28 mouse cellular contexts compared by ENCODE assay signal in genomic region chr15:25420266-25420665, GRCm38 (mm10). TPM values are rescaled to one million over a fixed set of nuclear protein-coding genes. Genes with fewer than 3 reads are reported as not detected.
DNase-seq lines count a peak whose midpoint lies in the region; ATAC-seq and TF ChIP-seq lines count a peak whose summit lies in the region.
"Had no signal": no experiment of that assay in that cellular context is flagged by ENCODE, and none has a peak within 500 bp of the region (broad histone marks: within the 10 kb centered on the region; RNA-seq: fewer than 3 reads in every experiment).

No protein-coding gene starts in this region.

- H3ac ChIP-seq in C2C12 (ENCODE audit: control insufficient read depth, insufficient read length, low read depth) (no peak overlapping the region), myocyte (ENCODE audit: control insufficient read depth, insufficient read length) (no peak overlapping the region)

- ATAC-seq in hindbrain, postnatal 0 days, result no peak
- ATAC-seq: forebrain, postnatal 0 days; hindbrain, embryonic 16.5 days; intestine, embryonic 15.5 days; Patski had no signal

- H3K9me3 ChIP-seq in hindbrain, postnatal 0 days (ENCODE audit: low read length), result no peaks in the 10 kb centered on the region
- H3K9me3 ChIP-seq: intestine, embryonic 15.5 days; limb, embryonic 10.5 days; limb, embryonic 15.5 days; megakaryocyte, embryonic 14.5 days; midbrain, embryonic 12.5 days; neural tube, embryonic 13.5 days had no signal

- H3K27ac ChIP-seq in hindbrain, postnatal 0 days, result no peak overlapping the region
- H3K27ac ChIP-seq: forebrain, embryonic 12.5 days; intestine, embryonic 15.5 days; kidney, postnatal 0 days; limb, embryonic 10.5 days; limb, embryonic 15.5 days; liver, embryonic 14.5 days; midbrain, embryonic 12.5 days; neural tube, embryonic 13.5 days had no signal

- no peak overlapping the region for H3K4me2 ChIP-seq in myocyte (ENCODE audit: low read depth)
- no peak overlapping the region for H3K4me2 ChIP-seq in hindbrain, postnatal 0 days (ENCODE audit: low read depth, low read length)
- H3K4me2 ChIP-seq: forebrain, embryonic 12.5 days; intestine, embryonic 15.5 days; limb, embryonic 15.5 days; lung, embryonic 14.5 days; midbrain, embryonic 12.5 days; neural tube, embryonic 13.5 days had no signal

- TF ChIP-seq CTCF in C2C12 (IDR thresholded peaks at IDR 0.05; ENCODE audit: control insufficient read depth, insufficient read depth, insufficient read length), result no peak
- no peak for TF ChIP-seq CTCF in hindbrain, postnatal 0 days (IDR thresholded peaks at IDR 0.05; ENCODE audit: low read depth)

- H3K36me3 ChIP-seq in C2C12 (ENCODE audit: control insufficient read depth, insufficient read depth) (no peaks in the 10 kb centered on the region), myocyte (ENCODE audit: control insufficient read depth, insufficient read depth) (no peaks in the 10 kb centered on the region)
- H3K36me3 ChIP-seq in hindbrain, postnatal 0 days (ENCODE audit: insufficient read depth, low read length), result no peaks in the 10 kb centered on the region
- H3K36me3 ChIP-seq: forebrain, embryonic 12.5 days; G1E; intestine, embryonic 15.5 days; limb, embryonic 10.5 days; limb, embryonic 15.5 days; midbrain, embryonic 12.5 days had no signal

- DNase-seq in kidney, postnatal 10 days, result peak; percentile 28
- no peak for DNase-seq in kidney, adult 18-20 months
- DNase-seq in 3T3-L1 (ENCODE audit: low read depth, low spot score), result peak; percentile 33
- DNase-seq in c-Kit-positive CD71-positive TER-119-positive erythroid progenitor cells, embryonic 14.5 days (ENCODE audit: low spot score), result no peak
- DNase-seq in hindbrain, postnatal 0 days (ENCODE audit: low spot score), result no peak
- DNase-seq: cerebellum, adult 11-12 months; cerebellum, adult 9-11 months; forebrain, postnatal 0 days; gastrocnemius, postnatal 10 days; heart, postnatal 14 days; kidney, adult 8-10 months; layer of hippocampus, postnatal 36 days; lung, embryonic 14.5 days had no signal

- H3K27me3 ChIP-seq in C2C12 (ENCODE audit: control insufficient read depth, insufficient read depth, insufficient read length), result no peaks in the 10 kb centered on the region
- no peaks in the 10 kb centered on the region for H3K27me3 ChIP-seq in myocyte (ENCODE audit: control insufficient read depth, insufficient read depth, insufficient read length)
- H3K27me3 ChIP-seq in hindbrain, postnatal 0 days (ENCODE audit: insufficient read depth, low read length), result no peaks in the 10 kb centered on the region
- H3K27me3 ChIP-seq: forebrain, embryonic 12.5 days; intestine, embryonic 15.5 days; limb, embryonic 15.5 days; midbrain, embryonic 12.5 days; neural tube, embryonic 13.5 days; Patski had no signal

- H3K4me3 ChIP-seq in C2C12 (ENCODE audit: insufficient read depth, poor library complexity, severe bottlenecking) (no peak overlapping the region), myocyte (no peak overlapping the region)
- no peak overlapping the region for H3K4me3 ChIP-seq in hindbrain, postnatal 0 days (ENCODE audit: low read length)
- H3K4me3 ChIP-seq: erythroblast, embryonic 14.5 days; forebrain, embryonic 12.5 days; intestine, embryonic 15.5 days; limb, embryonic 10.5 days; limb, embryonic 15.5 days; megakaryocyte, embryonic 14.5 days; midbrain, embryonic 12.5 days; neural tube, embryonic 13.5 days had no signal

- H3K79me2 ChIP-seq in C2C12 (ENCODE audit: control insufficient read depth, insufficient read depth) (no peaks in the 10 kb centered on the region), myocyte (ENCODE audit: control insufficient read depth, insufficient read depth) (no peaks in the 10 kb centered on the region)

- TF ChIP-seq POLR2A in myocyte (IDR thresholded peaks at IDR 0.05; ENCODE audit: insufficient read length, low read depth), result no peak

- no peak overlapping the region for H3K9ac ChIP-seq in hindbrain, postnatal 0 days (replicated peaks; ENCODE audit: low read length)
- H3K9ac ChIP-seq: forebrain, embryonic 12.5 days; forebrain, postnatal 0 days; intestine, embryonic 15.5 days; limb, embryonic 15.5 days; liver, embryonic 14.5 days; lung, embryonic 14.5 days; midbrain, embryonic 12.5 days; neural tube, embryonic 13.5 days had no signal

- H3K4me1 ChIP-seq in hindbrain, postnatal 0 days (ENCODE audit: insufficient read depth, low read length), result 0 out of 2 replicates have a peak, but pooled peaks cover 3% of the 10 kb centered on the region
- H3K4me1 ChIP-seq: intestine, embryonic 15.5 days; limb, embryonic 15.5 days had no signal

- WGBS in hindbrain, postnatal 0 days, result 93% methylated on average over 9 of the region's 9 CpGs

- H3K79me3 ChIP-seq in C2C12 (ENCODE audit: low read depth), result no peaks in the 10 kb centered on the region

TF ChIP-seq in C2C12, 6 proteins besides CTCF, POLR2A, EP300 and RAD21:
- TF ChIP-seq CEBPB (IDR thresholded peaks at IDR 0.05; ENCODE audit: low read depth) (peak; percentile 79), MAX (IDR thresholded peaks at IDR 0.05) (no peak), MYOG (IDR thresholded peaks at IDR 0.05; ENCODE audit: control insufficient read depth, extremely low read depth, insufficient read length) (no peak)

TF ChIP-seq in myocyte, 11 proteins besides CTCF, POLR2A, EP300 and RAD21:
- TF ChIP-seq E2F4 (IDR thresholded peaks at IDR 0.05; ENCODE audit: insufficient read depth) (no peak), CEBPB (IDR thresholded peaks at IDR 0.05; ENCODE audit: insufficient read depth, poor library complexity, severe bottlenecking) (peak; percentile 35; the same call in 1 of the 2 replicates)
TF ChIP-seq in myocyte: peak in this region for 1.

RNA-seq across cellular contexts. Expression of gene Basp1, which starts 6.7 kb away (rescaled TPM):
- polyA plus RNA-seq in C2C12 (2012; fragmentation: generic; extraction: Trizol), result 164 TPM
- 103 TPM for polyA plus RNA-seq in myocyte (2012; fragmentation: generic; extraction: Trizol)
- 701 and 894 TPM in 2 replicates for total RNA-seq in hindbrain, postnatal 0 days (2014; rRNA removed)
- polyA plus RNA-seq in hindbrain, postnatal 0 days (2015; fragmentation: Nextera tagmentation; extraction: Ambion mirVana), result 415 and 425 TPM in 2 replicates
- total RNA-seq: G1E had no signal
- polyA plus RNA-seq: G1E had no signal

Comparison
In these comparisons a context has a peak if more than half of its experiments do, and no peak if none do; other contexts are left out.
1. DNase-seq: peak in kidney, postnatal 10 days (single experiment) and 3T3-L1 (single experiment); none in kidney, adult 18-20 months (single experiment), c-Kit-positive CD71-positive TER-119-positive erythroid progenitor cells, embryonic 14.5 days (single experiment) and hindbrain, postnatal 0 days (single experiment).